Mouse (Mus musculus) cortical plate, adult 2 months (tissue): ENCODE data around the gene D5Ertd579e. TPM values are rescaled to one million over a fixed set of nuclear protein-coding genes. Genes with fewer than 3 reads are reported as not detected.

Source experiments
- H3K27ac ChIP-seq: fragments of 200-500 bp; 2 replicates; pipeline ENCODE4 v1.5.1; 2012; ENCODE audit warnings: low read length, control low read depth, inconsistent platforms; ENCODE audit not compliant: insufficient read depth
- H3K4me1 ChIP-seq: fragments of 200-500 bp; 2 replicates; pipeline ENCODE4 v1.6.1; 2011; ENCODE audit warnings: low read length; ENCODE audit not compliant: control insufficient read depth, insufficient read depth
- H3K4me3 ChIP-seq: fragments of 200-500 bp; 2 replicates; pipeline ENCODE4 v1.5.1; 2011; ENCODE audit warnings: mild to moderate bottlenecking, low read length, control low read depth; ENCODE audit not compliant: insufficient read depth
- CTCF ChIP-seq: fragments of 200-500 bp; IDR thresholded peaks from 2 replicates; pipeline ENCODE4 v1.5.1; 2011; ENCODE audit warnings: mild to moderate bottlenecking, control low read depth, low read length; ENCODE audit not compliant: insufficient read depth; ENCODE audit errors: extremely low read depth
- POLR2A ChIP-seq: fragments of 200-500 bp; IDR thresholded peaks from 2 replicates; pipeline ENCODE4 v1.6.1; 2011; ENCODE audit warnings: mild to moderate bottlenecking, low read length, control low read depth; ENCODE audit not compliant: insufficient read depth; ENCODE audit errors: extremely low read depth
- polyA plus RNA-seq: library from polyadenylated mRNA; depleted of rRNA; stranded (reverse); fragments of >200 nt; gene quantifications from 2 replicates; pipeline ENCODE4 v1.2.3, GENCODE M21; 2012; rRNA removed

The D5Ertd579e gene
- polyA plus RNA-seq, 1 experiment: 50.8 TPM

DNA sequence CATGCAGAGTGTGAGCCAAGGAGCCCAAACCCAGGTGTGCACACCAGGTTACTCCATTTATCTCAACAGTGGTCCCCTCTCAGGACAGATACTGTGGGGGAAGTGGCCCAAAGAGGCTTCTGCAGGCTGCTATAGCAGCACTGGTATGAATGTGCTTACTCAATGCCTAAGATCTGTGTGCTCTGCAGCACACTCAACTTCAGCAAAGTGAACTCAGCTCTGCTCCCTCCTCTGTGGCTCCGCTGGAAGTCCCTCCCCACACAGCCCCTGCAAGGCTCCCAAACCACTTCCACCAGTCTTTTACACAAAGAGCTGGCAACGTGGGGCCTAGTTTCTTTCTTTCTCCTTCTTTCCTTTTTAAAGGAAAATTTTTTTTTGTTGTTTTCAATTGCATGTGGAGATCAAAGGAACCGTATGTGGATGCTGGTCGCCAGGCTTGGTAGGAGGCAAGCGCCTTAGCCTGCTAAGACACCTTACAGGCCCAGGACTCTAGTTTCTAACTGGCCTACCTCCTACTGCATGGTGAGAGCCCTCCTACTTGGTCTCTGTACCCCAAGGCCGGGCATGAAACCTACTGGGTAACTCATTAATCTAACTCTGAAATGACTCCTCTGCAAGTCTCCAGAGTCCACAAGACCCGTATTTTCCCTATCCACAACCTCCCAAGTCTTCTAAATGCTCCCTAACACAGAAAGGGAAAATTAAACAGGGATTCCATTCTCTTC, 138.1 kb downstream of the D5Ertd579e start:
- H3K4me3 ChIP-seq: no peak overlapping the region
- H3K27ac ChIP-seq: no peak overlapping the region
- peaks cover 4% of the 10 kb centered on the region for H3K4me1 ChIP-seq
- no peak for TF ChIP-seq POLR2A
- no peak for TF ChIP-seq CTCF

DNA sequence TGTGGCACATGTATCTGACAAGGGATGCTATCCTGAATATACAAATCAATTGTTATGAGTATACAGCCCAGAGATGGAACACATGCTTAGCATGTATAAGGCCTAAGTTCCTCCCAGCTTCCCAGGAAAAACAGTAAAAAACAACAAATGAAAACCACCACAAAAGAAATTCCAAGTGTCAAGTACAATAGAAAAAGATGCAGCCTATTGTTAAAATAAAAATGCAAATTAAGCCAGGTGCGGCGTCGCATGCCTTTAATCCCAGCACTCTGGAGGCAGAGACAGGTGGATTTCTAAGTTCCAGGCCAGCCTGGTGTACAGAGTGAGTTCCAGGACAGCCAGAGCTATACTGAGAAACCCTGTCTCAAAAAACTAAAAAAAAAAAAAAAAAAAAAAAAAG, 138.9 kb downstream of the D5Ertd579e start:
- H3K4me1 ChIP-seq: peaks cover under 1% of the 10 kb centered on the region
- no peak for TF ChIP-seq CTCF
- TF ChIP-seq POLR2A: no peak
- no peak overlapping the region for H3K4me3 ChIP-seq
- H3K27ac ChIP-seq: no peak overlapping the region

DNA sequence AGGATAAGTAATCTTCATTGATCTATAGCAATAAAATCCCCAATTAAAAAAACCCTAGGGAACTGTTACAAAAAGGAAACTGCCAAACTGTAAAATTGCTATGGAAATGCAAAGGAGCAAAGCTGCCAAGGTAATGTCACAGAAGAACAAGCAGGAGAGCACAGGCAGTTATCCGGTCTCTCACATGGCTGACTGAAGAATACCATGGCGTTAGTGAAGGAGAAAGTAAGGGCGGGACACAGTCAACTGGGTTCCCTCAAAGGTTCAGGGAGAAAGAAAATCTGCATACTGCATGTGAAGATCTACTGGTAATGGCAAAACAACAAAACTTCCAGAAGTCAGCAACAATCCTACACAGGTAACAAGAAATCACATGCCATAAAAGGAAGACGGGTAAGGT, 139.5 kb downstream of the D5Ertd579e start:
- Histone ChIP-seq H3K4me3 (no peak overlapping the region), H3K27ac (no peak overlapping the region), H3K4me1 (no peaks in the 10 kb centered on the region; the same call in 1 of the 2 replicates)
- no peak for TF ChIP-seq CTCF
- no peak for TF ChIP-seq POLR2A

DNA sequence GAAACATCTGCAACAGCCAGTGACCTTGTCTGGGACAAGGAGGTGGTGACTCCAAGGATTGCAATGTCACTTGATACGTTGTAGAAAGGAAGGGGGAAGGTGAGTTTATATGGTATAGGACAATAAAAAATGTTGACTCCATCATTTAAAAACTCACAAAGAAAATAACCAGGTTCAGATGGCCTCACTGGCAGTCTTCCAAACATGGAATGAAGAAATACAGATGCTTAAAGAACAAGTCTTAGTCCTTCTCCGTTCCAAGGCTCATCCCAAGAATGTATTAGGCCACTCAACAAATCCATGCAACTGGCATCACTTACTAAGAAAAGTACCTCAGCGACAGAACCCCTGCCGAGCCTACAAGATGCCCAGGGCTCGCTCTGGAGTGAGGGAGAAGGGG, 141.3 kb downstream of the D5Ertd579e start:
- Histone ChIP-seq H3K4me1 (peaks cover 5% of the 10 kb centered on the region), H3K27ac (no peak overlapping the region), H3K4me3 (no peak overlapping the region)
- TF ChIP-seq POLR2A: no peak
- no peak for TF ChIP-seq CTCF

DNA sequence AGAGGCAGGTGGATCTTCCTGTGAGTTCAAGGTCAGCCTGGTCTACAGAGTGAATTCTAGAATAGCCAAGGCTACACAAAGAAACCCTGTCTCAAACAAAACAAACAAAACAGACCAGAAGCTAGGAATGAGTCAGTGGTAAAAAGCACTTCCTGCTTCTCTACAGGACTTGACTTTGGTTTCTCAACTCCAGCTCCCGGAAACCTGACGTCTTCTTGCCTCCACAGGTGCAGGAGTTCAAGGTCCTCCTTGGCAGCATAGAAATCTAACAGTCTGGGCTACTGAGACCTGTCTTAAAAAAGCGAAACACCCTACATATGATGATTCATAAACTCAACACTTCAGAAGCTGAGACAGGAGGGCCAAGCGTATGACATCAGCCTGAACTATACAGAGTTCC, 141.9 kb downstream of the D5Ertd579e start:
- Histone ChIP-seq H3K27ac (no peak overlapping the region), H3K4me1 (peaks cover 5% of the 10 kb centered on the region), H3K4me3 (no peak overlapping the region)
- TF ChIP-seq POLR2A (no peak), CTCF (no peak)

DNA sequence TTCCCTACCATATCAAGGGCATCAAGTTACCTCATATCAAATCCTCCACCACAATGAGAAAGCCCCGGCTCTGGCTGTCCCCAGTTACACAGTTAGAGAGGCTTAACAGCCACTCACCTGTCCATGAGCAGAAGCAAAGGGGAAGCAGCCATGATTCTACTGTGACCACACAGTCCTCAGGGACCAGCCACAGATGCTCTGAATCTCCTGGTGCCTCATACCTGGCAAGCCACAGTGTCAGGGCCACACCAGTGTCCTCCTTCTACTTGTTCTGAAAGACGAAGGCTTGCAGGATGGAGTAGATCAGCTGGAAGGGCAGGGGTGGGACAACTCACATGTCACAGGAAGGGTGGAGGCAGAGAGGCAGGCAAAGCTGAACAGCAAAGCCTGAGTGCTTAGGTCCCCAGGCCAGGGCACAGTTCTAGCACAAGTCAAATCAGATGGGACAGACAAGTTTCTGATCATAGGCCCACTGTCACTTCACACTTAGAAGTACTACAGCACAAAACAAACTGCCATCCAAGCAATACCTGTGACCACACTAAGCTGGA, 142.7 kb downstream of the D5Ertd579e start:
- Histone ChIP-seq H3K4me1 (peaks cover 5% of the 10 kb centered on the region), H3K4me3 (no peak overlapping the region), H3K27ac (no peak overlapping the region)
- no peak for TF ChIP-seq POLR2A
- TF ChIP-seq CTCF: no peak

DNA sequence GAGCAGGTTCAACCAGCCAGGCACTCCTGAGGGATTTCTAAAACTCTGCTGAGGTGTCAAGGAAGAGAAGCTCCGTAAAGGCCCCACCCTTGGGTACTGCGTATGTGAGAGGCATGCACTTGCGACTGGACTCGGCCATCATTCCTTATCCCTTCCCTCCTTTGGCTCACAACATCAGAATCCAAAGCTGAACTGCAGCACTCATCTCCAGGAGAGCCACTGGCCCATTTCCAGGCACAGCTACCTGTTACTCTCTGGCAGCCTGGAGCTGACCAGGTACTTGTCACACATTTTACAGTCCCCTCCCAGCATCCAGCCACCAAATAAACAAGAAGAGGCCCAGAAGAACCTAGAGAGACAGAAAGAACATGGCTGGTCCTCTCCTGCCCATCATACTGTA, 143.4 kb downstream of the D5Ertd579e start:
- TF ChIP-seq POLR2A: no peak
- no peak for TF ChIP-seq CTCF
- no peak overlapping the region for H3K27ac ChIP-seq
- H3K4me1 ChIP-seq: peaks cover 5% of the 10 kb centered on the region
- no peak overlapping the region for H3K4me3 ChIP-seq

Other genes starting within 250 kb of the D5Ertd579e start
- gene Grpel1, start 231.0 kb downstream of the D5Ertd579e start, polyA plus RNA-seq: 22.5 and 22.9 TPM in 2 replicates
- 17.2 and 17.3 TPM in 2 replicates for gene Tada2b, start 211.7 kb downstream of the D5Ertd579e start, polyA plus RNA-seq
- 0.98 and 1.0 TPM in 2 replicates for gene Ccdc96, start 211.4 kb downstream of the D5Ertd579e start, polyA plus RNA-seq
- gene Tbc1d14, start 102.7 kb downstream of the D5Ertd579e start, polyA plus RNA-seq: 67.0 and 68.4 TPM in 2 replicates
- gene Bloc1s4, start 52.6 kb upstream of the D5Ertd579e start, polyA plus RNA-seq: 22.2 and 22.7 TPM in 2 replicates
- gene Mrfap1, start 100.7 kb upstream of the D5Ertd579e start, polyA plus RNA-seq: 302 and 325 TPM in 2 replicates
- gene Man2b2, start 134.6 kb upstream of the D5Ertd579e start, polyA plus RNA-seq: 33.7 and 35.3 TPM in 2 replicates
- gene Ppp2r2c, start 172.5 kb upstream of the D5Ertd579e start, polyA plus RNA-seq: 442 and 456 TPM in 2 replicates